Mouse (Mus musculus) liver, postnatal 0 days (tissue): ENCODE measurements around the gene Fastkd5.

Experiments
- CTCF ChIP-seq: sonication (generic); IDR thresholded peaks from 2 replicates; pipeline ENCODE4 v1.5.1; 2016; ENCODE audit warnings: antibody characterized with exemption, low read depth
- EP300 ChIP-seq: IDR thresholded peaks from 2 replicates; pipeline ENCODE4 v1.6.1; 2016; ENCODE audit warnings: antibody characterized with exemption, low read depth, mild to moderate bottlenecking

DNA sequence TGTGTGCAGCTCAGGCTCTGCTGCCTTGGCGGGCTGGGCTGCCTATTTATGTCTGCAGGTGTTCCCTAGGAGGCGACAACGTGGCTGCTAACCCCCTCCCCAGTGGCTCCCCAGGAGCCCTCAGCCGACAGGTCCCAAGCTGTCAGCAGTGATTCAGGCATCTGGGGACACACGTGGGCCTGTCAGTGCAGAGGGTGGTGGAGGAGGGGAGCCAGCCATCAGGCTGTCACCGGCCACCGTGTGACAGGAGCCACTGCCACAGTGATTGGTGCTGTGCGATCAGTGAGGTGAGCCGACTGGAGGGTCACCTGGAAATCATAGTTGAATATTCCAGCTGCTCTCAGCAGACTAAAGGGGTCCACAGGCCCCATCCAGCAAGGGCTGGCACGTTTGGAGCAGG is 47.3 kb downstream of the Fastkd5 start, which contains the start of gene Avp:
- TF ChIP-seq CTCF: no peak
- TF ChIP-seq EP300: no peak
